Mouse (Mus musculus): ENCODE measurements around the gene Col6a5.

DNA sequence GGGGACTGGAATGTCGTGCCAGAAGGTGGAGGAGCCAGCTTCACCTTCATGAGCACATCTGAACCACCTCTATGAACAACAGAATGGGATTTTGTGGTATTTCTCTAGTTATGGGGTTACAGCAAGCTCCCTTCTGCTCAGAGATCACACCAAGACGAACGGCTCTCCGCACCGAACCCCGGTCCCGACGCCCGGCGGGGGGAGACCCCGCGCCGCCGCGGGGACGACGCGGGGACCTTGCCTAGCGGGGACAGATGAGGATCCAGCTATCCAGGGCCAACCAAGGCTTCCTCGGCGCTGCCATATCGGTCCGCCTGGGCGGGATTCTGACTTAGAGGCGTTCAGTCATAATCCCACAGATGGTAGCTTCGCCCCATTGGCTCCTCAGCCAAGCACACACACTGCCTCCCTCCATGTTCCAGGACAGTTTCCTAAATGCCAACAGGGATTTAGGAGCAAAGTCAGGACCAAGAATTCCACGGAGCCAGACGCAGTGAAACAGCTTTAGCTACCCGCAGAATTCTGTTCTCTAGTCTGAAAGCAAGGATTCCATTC lies 141.2 kb downstream of the Col6a5 start:
- TF ChIP-seq CTCF (IDR thresholded peaks at IDR 0.05; ENCODE audit: borderline replicate concordance, insufficient read depth, low read depth, low read length) (no peak), POLR2A (IDR thresholded peaks at IDR 0.05; ENCODE audit: borderline replicate concordance, insufficient read depth, low read length) (no peak)
